Mouse (Mus musculus) cerebellum, adult 2 months (tissue): ENCODE measurements around the gene Nol11.

Experiments used
- CTCF ChIP-seq: fragments of 200-500 bp; IDR thresholded peaks from 2 replicates; pipeline ENCODE4 v1.5.1; 2011; ENCODE audit warnings: low read depth, mild to moderate bottlenecking, control low read depth, low read length, moderate library complexity, borderline replicate concordance; ENCODE audit not compliant: insufficient read depth
- POLR2A ChIP-seq: fragments of 200-500 bp; IDR thresholded peaks from 2 replicates; pipeline ENCODE4 v1.6.1; 2011; ENCODE audit warnings: low read length, control low read depth, borderline replicate concordance; ENCODE audit not compliant: insufficient read depth

DNA sequence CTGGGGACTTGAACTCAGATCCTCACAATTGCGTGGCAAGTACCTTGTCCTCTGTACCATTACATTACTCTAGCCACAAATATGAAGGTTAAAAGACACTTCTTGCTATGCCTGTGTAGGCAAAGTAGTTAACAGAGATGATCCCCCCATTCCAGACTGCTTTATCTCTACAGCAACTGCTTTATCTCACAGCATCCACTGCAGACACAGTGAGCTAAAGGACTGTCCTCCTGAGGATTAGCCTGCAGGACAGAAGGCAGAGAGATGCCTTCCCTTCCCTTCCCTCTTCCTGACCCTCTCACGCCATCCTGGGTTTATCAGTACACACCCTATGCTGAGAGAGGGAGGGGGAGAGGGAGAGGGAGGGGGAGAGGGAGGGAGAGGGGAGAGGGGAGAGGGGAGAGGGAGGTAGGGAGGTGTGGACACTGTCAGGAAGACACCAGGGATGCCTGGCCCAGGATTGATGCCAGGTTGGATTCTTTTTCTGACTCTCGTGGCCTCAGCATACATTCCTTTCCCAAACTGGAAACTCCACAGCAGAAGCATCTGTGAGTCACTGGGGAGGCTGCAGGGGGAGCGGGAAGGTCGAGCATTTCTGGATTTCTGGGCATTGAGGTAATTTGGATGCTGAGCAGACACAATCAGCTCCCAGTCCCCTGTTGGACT is 32.1 kb downstream of the Nol11 start:
- TF ChIP-seq CTCF (no peak), POLR2A (no peak)
